Mouse (Mus musculus): ENCODE results near the gene Ahcyl2. TPM values are rescaled to one million over a fixed set of nuclear protein-coding genes. Genes with fewer than 3 reads are reported as not detected.

Gene Ahcyl2
- polyA plus RNA-seq, 1 experiment, result 112 TPM

DNA sequence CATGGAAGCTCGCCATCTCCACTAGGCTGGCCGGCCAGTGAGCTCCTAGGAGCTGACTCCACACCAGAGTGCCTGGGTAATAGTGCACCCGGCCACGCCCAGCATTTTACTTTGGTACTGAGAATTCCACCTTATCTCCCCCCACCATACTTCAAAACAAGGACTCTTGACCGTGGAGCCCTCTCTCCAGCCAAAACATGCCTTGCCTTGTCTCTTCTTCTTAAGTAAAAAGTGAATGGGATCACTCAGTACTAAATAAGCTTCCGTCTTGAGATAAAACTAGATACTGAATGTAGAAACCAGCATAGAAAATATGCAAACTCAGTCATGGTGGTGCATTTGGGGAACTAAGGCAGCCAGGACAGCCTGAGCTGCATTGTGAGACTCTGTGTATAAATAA, 90.8 kb downstream of the Ahcyl2 start:
- no peak for TF ChIP-seq POLR2A (IDR thresholded peaks at IDR 0.05; ENCODE audit: extremely low read depth, insufficient read depth, low read length)
- H3K27ac ChIP-seq (ENCODE audit: insufficient read depth, low read length), result no peak overlapping the region

DNA sequence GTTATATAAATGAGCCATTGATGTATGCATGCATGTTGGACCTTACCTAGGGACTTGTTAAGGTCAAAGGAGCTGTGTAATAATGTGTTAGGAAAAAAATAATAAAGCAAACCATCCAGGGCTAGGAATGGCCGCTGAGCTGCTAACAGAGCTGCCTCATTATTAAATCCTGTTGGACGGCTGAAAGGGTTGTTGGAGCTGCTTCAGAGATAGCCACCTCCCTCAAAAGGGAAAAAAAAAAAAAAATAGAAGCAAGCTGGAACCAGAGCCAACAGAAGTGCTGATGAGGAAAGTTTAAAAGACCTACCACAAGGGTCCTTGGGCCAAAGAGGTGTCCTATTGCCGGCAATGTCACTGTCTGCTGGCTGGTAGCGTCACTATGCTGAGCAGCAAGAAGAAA, 91.5 kb downstream of the Ahcyl2 start:
- Histone ChIP-seq H3K4me1 (ENCODE audit: control insufficient read depth, insufficient read depth, low read length) (no peaks in the 10 kb centered on the region), H3K27ac (ENCODE audit: insufficient read depth, low read length) (no peak overlapping the region), H3K4me3 (ENCODE audit: insufficient read depth, low read length) (no peak overlapping the region)
- no peak for TF ChIP-seq CTCF (IDR thresholded peaks at IDR 0.05; ENCODE audit: extremely low read depth, insufficient read depth, low read length)
- no peak for TF ChIP-seq POLR2A (IDR thresholded peaks at IDR 0.05; ENCODE audit: extremely low read depth, insufficient read depth, low read length)

More for the DNA sequence above, 90.8 kb downstream of the Ahcyl2 start:
- Histone ChIP-seq H3K4me3 (ENCODE audit: insufficient read depth, low read length) (no peak overlapping the region), H3K4me1 (ENCODE audit: control insufficient read depth, insufficient read depth, low read length) (no peaks in the 10 kb centered on the region)

DNA sequence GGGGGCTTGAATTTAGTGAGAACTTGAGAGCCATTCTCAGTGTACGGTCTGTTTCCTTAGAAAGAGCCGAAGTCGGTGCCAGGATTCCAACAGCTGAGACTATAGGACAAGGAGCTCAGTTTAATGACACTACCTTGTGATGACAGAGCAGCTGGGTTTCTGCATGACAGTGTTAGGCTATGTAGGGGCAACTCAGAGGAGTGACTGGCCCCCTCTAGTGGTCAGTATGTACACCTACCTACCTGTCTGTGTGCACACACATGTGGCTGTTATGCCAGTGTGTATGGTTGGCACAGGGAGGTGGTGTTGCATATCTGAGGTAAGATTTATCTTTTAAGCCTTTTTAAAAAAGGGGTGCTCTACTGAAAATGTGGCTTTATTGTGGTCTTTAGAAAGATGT, 92.4 kb downstream of the Ahcyl2 start:
- peak; percentile 39 for TF ChIP-seq CTCF (IDR thresholded peaks at IDR 0.05; ENCODE audit: extremely low read depth, insufficient read depth, low read length)
- no peak for TF ChIP-seq POLR2A (IDR thresholded peaks at IDR 0.05; ENCODE audit: extremely low read depth, insufficient read depth, low read length)
- Histone ChIP-seq H3K27ac (ENCODE audit: insufficient read depth, low read length) (no peak overlapping the region), H3K4me3 (ENCODE audit: insufficient read depth, low read length) (no peak overlapping the region), H3K4me1 (ENCODE audit: control insufficient read depth, insufficient read depth, low read length) (no peaks in the 10 kb centered on the region)

DNA sequence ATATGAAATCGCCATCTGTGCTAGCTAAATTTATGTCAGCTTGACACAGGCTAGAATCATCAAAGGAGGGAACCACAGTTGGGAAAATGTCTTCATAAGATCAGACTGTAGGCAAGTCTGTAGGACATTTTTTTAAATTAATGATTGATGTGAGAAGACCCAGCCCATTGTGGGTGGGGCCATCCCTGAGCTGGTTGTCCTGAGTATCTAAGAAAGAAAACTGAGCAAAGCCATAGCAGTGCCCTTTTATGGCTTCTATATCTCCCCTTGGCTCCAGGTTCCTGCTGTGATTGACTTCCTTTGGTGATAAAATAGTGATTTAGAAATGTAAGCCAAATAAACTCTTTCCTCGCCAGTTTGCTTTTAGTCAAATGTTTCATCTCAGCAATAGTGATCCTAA, 97.1 kb downstream of the Ahcyl2 start:
- Histone ChIP-seq H3K4me1 (ENCODE audit: control insufficient read depth, insufficient read depth, low read length) (no peaks in the 10 kb centered on the region), H3K27ac (ENCODE audit: insufficient read depth, low read length) (no peak overlapping the region), H3K4me3 (ENCODE audit: insufficient read depth, low read length) (no peak overlapping the region)
- TF ChIP-seq CTCF (IDR thresholded peaks at IDR 0.05; ENCODE audit: extremely low read depth, insufficient read depth, low read length) (no peak), POLR2A (IDR thresholded peaks at IDR 0.05; ENCODE audit: extremely low read depth, insufficient read depth, low read length) (no peak)

DNA sequence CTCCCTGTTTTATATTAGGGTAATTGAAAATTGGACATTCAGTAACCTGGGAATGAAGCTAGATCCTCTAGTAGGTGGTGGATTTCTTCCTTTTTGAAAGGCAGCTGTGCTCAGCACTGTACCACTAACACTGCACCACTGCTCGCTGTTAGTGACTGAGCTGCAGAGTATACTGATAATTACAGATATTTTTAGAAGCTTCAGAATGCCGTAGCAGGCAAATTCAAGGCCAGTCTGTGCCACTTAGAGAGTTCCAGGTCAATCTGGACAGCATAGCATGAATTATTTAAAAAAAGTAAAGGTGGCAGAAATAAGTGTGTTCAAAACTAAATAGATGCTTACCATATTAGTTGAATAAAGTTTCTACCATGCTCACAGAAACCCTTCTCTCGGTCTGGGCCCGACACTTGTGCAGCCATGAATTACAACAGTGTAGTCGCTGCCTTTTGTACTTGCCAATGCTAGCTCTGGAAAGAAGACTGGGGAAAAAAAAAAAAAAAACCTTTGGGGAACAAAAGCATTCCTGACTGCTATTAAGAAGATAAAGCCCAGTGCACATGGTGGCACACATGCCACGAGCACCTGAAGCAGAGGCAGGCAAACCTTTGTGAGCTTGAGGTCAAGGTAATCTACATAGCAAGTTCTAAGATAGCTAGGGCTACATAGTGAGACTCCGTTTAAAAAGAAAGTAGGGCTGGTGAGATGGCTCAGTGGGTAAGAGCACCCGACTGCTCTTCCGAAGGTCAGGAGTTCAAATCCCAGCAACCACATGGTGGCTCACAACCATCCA, 99.3 kb downstream of the Ahcyl2 start:
- Histone ChIP-seq H3K27ac (ENCODE audit: insufficient read depth, low read length) (no peak overlapping the region), H3K4me3 (ENCODE audit: insufficient read depth, low read length) (no peak overlapping the region), H3K4me1 (ENCODE audit: control insufficient read depth, insufficient read depth, low read length) (no peaks in the 10 kb centered on the region)
- TF ChIP-seq POLR2A (IDR thresholded peaks at IDR 0.05; ENCODE audit: extremely low read depth, insufficient read depth, low read length), result no peak
- TF ChIP-seq CTCF (IDR thresholded peaks at IDR 0.05; ENCODE audit: extremely low read depth, insufficient read depth, low read length), result no peak

DNA sequence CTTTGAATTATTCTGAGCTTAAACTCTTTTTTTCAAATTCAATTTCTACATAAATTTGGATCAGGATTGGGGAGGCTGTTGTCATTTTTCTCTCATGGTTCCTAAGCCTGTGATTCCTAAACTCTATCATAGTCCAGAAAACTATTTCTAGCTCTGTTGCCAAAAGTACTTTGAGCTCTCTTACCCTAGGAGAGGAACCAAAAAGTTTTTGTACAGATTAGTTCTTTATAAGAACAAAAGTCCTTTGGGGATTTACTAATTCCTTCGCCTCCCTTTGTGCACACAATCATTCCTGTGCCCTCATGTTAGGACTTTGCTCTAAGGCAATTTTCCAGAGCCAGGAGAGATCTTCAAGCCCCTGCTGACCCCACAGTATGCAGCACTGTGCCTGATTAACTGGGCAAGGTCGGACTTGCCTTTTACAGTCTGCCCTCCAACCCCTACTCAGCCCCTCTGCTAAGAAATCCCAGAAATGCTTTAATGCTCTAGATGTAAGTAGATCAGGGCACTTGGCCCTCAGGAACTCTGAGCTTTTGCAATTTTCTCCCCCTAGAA, 100.6 kb downstream of the Ahcyl2 start:
- Histone ChIP-seq H3K4me3 (ENCODE audit: insufficient read depth, low read length) (no peak overlapping the region), H3K27ac (ENCODE audit: insufficient read depth, low read length) (no peak overlapping the region), H3K4me1 (ENCODE audit: control insufficient read depth, insufficient read depth, low read length) (no peaks in the 10 kb centered on the region)
- TF ChIP-seq POLR2A (IDR thresholded peaks at IDR 0.05; ENCODE audit: extremely low read depth, insufficient read depth, low read length), result no peak
- TF ChIP-seq CTCF (IDR thresholded peaks at IDR 0.05; ENCODE audit: extremely low read depth, insufficient read depth, low read length), result no peak

DNA sequence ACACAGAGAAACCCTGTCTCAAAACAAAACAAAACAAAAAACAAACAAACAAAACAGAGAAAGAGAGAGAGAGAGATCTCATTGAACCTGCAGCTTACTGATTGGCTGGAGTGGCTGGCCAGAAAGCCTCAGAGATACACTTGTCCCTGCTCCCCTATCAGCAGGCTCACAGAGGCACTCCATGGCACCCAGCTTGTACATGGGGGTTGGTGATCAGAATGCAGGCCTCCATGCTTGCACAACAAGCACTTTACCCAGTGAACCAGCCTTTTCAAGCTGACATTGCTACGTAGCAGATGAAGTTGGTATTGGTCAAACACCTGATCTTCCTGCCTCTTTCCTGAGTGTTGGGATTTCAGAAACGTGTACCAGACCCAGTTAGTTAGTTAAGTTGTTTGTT, 105.8 kb downstream of the Ahcyl2 start:
- Histone ChIP-seq H3K27ac (ENCODE audit: insufficient read depth, low read length) (no peak overlapping the region), H3K4me3 (ENCODE audit: insufficient read depth, low read length) (no peak overlapping the region), H3K4me1 (ENCODE audit: control insufficient read depth, insufficient read depth, low read length) (no peaks in the 10 kb centered on the region)
- TF ChIP-seq POLR2A (IDR thresholded peaks at IDR 0.05; ENCODE audit: extremely low read depth, insufficient read depth, low read length) (no peak), CTCF (IDR thresholded peaks at IDR 0.05; ENCODE audit: extremely low read depth, insufficient read depth, low read length) (no peak)

DNA sequence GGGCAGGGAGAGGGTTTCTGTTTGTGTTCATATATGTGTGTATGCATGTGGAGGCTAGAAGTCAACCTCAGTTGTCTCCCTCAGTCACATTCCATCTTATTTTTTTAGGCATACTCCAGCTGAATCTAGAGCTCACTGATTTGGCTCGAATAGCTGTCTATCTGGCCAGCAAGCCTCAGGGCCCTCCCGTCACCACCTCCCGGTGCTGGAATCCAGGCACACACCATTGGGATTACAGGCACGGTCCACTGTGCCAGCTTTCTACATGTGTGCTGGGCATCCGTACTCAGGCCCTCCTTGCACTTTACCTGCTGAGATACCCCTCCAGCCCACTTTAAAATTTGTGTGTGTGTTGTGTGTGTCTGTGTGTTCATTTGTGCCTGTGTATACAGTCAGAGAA, 107.8 kb downstream of the Ahcyl2 start:
- no peak overlapping the region for H3K27ac ChIP-seq (ENCODE audit: insufficient read depth, low read length)
- TF ChIP-seq POLR2A (IDR thresholded peaks at IDR 0.05; ENCODE audit: extremely low read depth, insufficient read depth, low read length) (no peak), CTCF (IDR thresholded peaks at IDR 0.05; ENCODE audit: extremely low read depth, insufficient read depth, low read length) (no peak)
- H3K4me3 ChIP-seq (ENCODE audit: insufficient read depth, low read length), result no peak overlapping the region
- H3K4me1 ChIP-seq (ENCODE audit: control insufficient read depth, insufficient read depth, low read length), result no peaks in the 10 kb centered on the region

DNA sequence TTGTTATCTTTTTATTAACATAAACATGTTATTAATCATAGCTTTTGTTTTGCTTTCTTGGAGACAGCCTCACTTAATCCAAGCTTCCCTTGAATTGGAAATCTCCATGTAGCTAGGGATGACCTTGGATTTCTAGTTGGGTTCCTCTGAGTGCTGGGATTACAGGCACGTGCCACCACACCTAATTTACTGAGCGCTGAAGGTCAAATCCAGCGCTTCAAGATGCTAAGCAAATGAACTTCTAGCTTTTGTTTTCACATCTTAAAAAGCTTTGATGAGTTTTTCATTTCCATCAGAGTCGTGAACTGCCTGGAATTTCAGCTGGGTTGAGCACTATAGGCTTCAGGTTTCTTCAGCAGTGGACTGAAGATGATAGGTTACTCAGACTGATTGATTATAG, 109.0 kb downstream of the Ahcyl2 start:
- H3K4me3 ChIP-seq (ENCODE audit: insufficient read depth, low read length), result no peak overlapping the region
- TF ChIP-seq CTCF (IDR thresholded peaks at IDR 0.05; ENCODE audit: extremely low read depth, insufficient read depth, low read length) (no peak), POLR2A (IDR thresholded peaks at IDR 0.05; ENCODE audit: extremely low read depth, insufficient read depth, low read length) (no peak)
- H3K4me1 ChIP-seq (ENCODE audit: control insufficient read depth, insufficient read depth, low read length), result no peaks in the 10 kb centered on the region
- H3K27ac ChIP-seq (ENCODE audit: insufficient read depth, low read length), result no peak overlapping the region

DNA sequence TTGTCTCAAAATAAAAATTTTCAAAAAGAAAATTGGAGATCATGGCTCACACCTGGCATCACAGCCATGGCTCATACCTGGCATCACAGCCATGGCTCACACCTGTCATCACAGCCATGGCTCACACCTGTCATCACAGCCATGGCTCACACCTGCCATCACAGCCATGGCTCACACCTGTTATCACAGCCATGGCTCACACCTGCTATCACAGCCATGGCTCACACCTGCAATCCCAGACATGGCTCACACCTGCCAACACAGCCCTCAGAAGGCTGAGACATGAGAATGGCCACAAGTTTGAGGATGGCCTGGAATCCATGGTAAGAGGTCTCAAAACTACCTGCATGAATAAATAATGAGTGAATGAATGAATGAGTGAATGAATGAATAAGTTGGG, 111.8 kb downstream of the Ahcyl2 start:
- TF ChIP-seq CTCF (IDR thresholded peaks at IDR 0.05; ENCODE audit: extremely low read depth, insufficient read depth, low read length) (no peak), POLR2A (IDR thresholded peaks at IDR 0.05; ENCODE audit: extremely low read depth, insufficient read depth, low read length) (no peak)
- H3K4me1 ChIP-seq (ENCODE audit: control insufficient read depth, insufficient read depth, low read length), result peaks cover 7% of the 10 kb centered on the region
- no peak overlapping the region for H3K4me3 ChIP-seq (ENCODE audit: insufficient read depth, low read length)

More for the DNA sequence above, 111.8 kb downstream of the Ahcyl2 start:
- no peak overlapping the region for H3K27ac ChIP-seq (ENCODE audit: insufficient read depth, low read length)

Data from cortical plate, adult 2 months (tissue).